Mouse (Mus musculus): ENCODE data around the gene Pitpnm1. TPM values are rescaled to one million over a fixed set of nuclear protein-coding genes. Genes with fewer than 3 reads are reported as not detected.

Pitpnm1 gene
- polyA plus RNA-seq, 1 experiment = 14.8 TPM

DNA sequence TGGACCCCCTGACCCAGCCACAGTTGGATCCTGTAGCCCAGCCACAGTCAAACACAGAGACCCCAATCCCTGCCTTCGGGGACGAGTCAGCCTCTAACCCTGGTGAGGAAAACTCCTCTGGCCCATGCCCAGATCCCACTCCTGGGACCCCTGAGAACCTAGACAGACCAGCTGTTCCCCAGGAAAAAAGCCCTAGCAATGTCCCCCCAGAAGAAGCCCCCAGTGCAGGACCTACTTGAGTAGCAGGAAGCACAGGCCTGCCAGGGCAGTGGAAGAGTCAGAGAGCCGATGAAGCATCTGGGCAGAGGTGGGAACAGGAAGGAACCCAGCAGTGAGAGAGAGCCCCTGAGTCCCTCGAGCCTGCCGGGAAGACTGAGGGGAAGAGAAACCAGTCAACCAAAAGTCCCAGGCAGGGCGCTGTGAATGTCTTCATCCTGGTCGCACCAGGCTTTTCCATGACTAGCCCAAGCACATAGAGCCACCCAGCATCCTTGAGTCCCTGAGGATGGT is 44.0 kb downstream of the Pitpnm1 start, which contains the start of gene Cabp4:
Gene Cabp4 (minus strand): TSS at position 275 of the 510 bp plus-strand sequence.
- H3K27ac ChIP-seq (replicated peaks; ENCODE audit: low read depth, low read length) = peak within 1 kb of the TSS; percentile 69

GRCm38 (mm10) chr19:4144550-4145498 is 45.0 kb downstream of the Pitpnm1 start:
- Histone ChIP-seq H3K4me3 (ENCODE audit: insufficient read depth, low read depth, low read length) (no peak overlapping the region), H3K27ac (replicated peaks; ENCODE audit: low read depth, low read length) (peak overlapping the region; percentile 69), H3K4me1 (ENCODE audit: control insufficient read depth, insufficient read depth, insufficient read length, low read length) (peaks cover 51% of the 10 kb centered on the region)

More for the DNA sequence above, 44.0 kb downstream of the Pitpnm1 start, which contains the start of gene Cabp4:
- H3K4me3 ChIP-seq (ENCODE audit: insufficient read depth, low read depth, low read length) = no peak within 1 kb of the TSS
- H3K4me1 ChIP-seq (ENCODE audit: control insufficient read depth, insufficient read depth, insufficient read length, low read length) = peaks cover 44% of the 10 kb centered on the region

GRCm38 (mm10) chr19:4145936-4146335 is 46.1 kb downstream of the Pitpnm1 start:
- Histone ChIP-seq H3K4me3 (ENCODE audit: insufficient read depth, low read depth, low read length) (no peak overlapping the region), H3K27ac (replicated peaks; ENCODE audit: low read depth, low read length) (peak overlapping the region; percentile 27; the same call in 1 of the 2 replicates), H3K4me1 (ENCODE audit: control insufficient read depth, insufficient read depth, insufficient read length, low read length) (peaks cover 54% of the 10 kb centered on the region)

- H3K27ac ChIP-seq (replicated peaks; ENCODE audit: low read depth, low read length) = peak overlapping the region; percentile 70
- H3K4me3 ChIP-seq (ENCODE audit: insufficient read depth, low read depth, low read length) = no peak overlapping the region
- H3K4me1 ChIP-seq (ENCODE audit: control insufficient read depth, insufficient read depth, insufficient read length, low read length) = peaks cover 54% of the 10 kb centered on the region
Observed at GRCm38 (mm10) chr19:4146366-4147021, 46.7 kb downstream of the Pitpnm1 start.

DNA sequence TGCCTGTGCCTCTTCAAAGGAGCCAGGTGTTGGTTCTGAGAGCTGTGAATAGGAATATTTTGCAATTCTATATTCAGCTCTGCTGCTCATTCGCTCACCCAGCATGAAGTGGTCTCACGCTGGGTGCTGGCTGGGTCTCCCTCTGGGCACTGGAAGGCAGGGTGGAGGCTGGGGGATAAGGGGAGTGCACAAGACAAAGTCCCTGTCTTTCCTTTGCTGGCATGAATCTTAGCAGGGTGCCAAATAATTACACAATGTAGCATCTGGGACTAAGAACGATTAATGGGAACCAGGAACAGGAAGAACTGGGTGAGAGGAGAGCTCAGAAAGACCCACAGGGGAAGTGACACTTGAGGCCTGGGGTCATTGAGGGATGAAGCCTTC is 47.2 kb downstream of the Pitpnm1 start:
- Histone ChIP-seq H3K4me1 (ENCODE audit: control insufficient read depth, insufficient read depth, insufficient read length, low read length) (peaks cover 54% of the 10 kb centered on the region), H3K27ac (replicated peaks; ENCODE audit: low read depth, low read length) (peak overlapping the region; percentile 76), H3K4me3 (ENCODE audit: insufficient read depth, low read depth, low read length) (no peak overlapping the region)

DNA sequence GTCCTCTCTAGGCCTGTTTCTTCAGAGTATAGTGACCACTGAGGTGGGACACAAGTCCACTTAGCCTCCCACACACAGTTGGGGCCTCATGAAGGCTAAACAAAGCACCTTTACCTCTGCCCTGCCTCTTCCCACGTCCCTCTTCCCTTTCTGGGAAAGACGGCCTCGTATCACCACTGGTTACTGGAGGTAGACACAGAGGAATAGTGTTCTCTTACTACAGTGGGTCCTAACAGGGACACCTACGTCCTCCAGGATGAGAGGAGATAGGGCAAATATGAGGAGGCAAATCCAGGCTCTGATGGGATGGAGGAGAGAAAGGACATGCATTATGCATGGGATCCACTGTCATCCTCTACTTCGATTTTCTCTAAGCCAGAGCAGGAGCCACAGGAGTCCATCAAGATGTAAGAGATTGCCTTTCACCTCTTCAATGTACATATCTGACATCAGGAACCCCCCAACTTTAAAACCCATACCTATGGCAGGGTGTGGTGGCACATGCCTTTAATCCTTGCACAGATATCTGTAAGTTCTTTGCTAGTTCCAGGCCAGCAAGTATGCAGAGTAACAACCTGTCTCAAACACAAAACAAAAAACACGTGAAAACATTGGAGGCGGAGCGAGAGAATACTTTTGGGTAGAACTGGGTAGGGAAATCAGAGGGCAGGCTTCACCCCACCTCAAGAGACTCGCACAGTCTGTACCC is 48.1 kb downstream of the Pitpnm1 start:
- Histone ChIP-seq H3K27ac (replicated peaks; ENCODE audit: low read depth, low read length) (peak overlapping the region; percentile 76), H3K4me3 (ENCODE audit: insufficient read depth, low read depth, low read length) (peak overlapping the region; percentile 32), H3K4me1 (ENCODE audit: control insufficient read depth, insufficient read depth, insufficient read length, low read length) (peaks cover 50% of the 10 kb centered on the region)

DNA sequence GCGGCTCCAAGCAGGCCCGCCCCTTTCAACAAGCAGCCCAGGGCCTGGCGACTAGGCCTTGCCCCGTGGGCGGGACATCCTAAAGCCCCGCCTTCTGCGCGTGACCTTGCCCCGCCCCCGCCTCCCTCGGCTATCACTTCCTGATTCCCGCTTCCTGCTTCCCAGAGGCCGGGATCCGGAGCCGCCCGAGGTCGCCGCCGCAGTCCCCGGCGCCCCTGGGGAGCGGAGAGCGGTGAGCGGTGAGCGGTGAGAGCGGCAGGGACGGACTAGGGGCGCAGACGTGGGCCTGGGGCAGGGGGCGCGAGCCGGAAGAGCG is 48.7 kb downstream of the Pitpnm1 start, which contains the start of gene Coro1b:
Gene Coro1b (plus strand): TSS at position 129 of the 316 bp plus-strand sequence.
- Histone ChIP-seq H3K27ac (replicated peaks; ENCODE audit: low read depth, low read length) (peak within 1 kb of the TSS; percentile 76), H3K4me1 (ENCODE audit: control insufficient read depth, insufficient read depth, insufficient read length, low read length) (peaks cover 51% of the 10 kb centered on the region), H3K4me3 (ENCODE audit: insufficient read depth, low read depth, low read length) (peak within 1 kb of the TSS; percentile 80)

GRCm38 (mm10) chr19:4148819-4149218 is 49.0 kb downstream of the Pitpnm1 start:
- peaks cover 47% of the 10 kb centered on the region for H3K4me1 ChIP-seq (ENCODE audit: control insufficient read depth, insufficient read depth, insufficient read length, low read length)
- peak overlapping the region; percentile 71 for H3K27ac ChIP-seq (replicated peaks; ENCODE audit: low read depth, low read length)
- peak overlapping the region; percentile 80 for H3K4me3 ChIP-seq (ENCODE audit: insufficient read depth, low read depth, low read length)

DNA sequence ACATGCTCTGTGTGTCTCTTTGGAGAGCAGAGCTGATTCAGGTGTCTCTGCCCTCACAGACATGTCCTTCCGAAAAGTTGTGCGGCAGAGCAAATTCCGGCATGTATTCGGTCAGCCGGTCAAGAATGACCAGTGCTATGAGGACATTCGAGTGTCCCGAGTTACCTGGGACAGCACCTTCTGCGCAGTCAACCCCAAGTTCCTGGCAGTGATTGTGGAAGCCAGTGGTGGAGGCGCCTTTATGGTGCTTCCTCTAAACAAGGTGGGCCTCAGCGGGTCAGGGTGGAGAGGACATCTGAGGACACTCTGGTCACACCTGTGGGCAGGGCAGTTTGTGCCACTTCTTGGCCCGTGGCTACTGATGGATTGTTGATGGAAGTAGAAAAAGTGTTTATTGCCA is 49.5 kb downstream of the Pitpnm1 start:
- peak overlapping the region; percentile 80 for H3K4me3 ChIP-seq (ENCODE audit: insufficient read depth, low read depth, low read length)
- peaks cover 42% of the 10 kb centered on the region for H3K4me1 ChIP-seq (ENCODE audit: control insufficient read depth, insufficient read depth, insufficient read length, low read length)
- H3K27ac ChIP-seq (replicated peaks; ENCODE audit: low read depth, low read length) = peak overlapping the region; percentile 71; the same call in 1 of the 2 replicates

- Histone ChIP-seq H3K4me3 (ENCODE audit: insufficient read depth, low read depth, low read length) (peak overlapping the region; percentile 80), H3K4me1 (ENCODE audit: control insufficient read depth, insufficient read depth, insufficient read length, low read length) (peaks cover 36% of the 10 kb centered on the region), H3K27ac (replicated peaks; ENCODE audit: low read depth, low read length) (no peak overlapping the region)
Observed at GRCm38 (mm10) chr19:4149764-4150461, 50.1 kb downstream of the Pitpnm1 start.

GRCm38 (mm10) chr19:4150567-4151487 is 51.0 kb downstream of the Pitpnm1 start:
- no peak overlapping the region for H3K4me3 ChIP-seq (ENCODE audit: insufficient read depth, low read depth, low read length)
- peaks cover 31% of the 10 kb centered on the region for H3K4me1 ChIP-seq (ENCODE audit: control insufficient read depth, insufficient read depth, insufficient read length, low read length)
- no peak overlapping the region for H3K27ac ChIP-seq (replicated peaks; ENCODE audit: low read depth, low read length)

DNA sequence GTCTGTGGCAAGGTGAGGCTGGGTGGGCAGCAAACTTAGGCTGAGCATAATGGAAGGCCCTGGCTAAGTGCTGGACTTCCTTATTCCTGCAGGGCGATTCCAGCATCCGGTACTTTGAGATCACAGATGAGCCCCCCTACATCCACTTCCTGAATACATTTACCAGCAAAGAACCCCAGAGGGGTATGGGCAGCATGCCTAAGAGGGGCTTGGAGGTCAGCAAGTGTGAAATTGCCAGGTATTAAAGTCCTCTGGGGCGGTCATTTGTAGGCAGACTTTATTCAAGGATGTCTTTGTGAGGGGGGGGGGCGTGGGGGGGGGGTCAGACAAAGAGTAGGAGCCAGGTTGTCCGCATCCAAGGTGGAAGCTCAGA is 51.7 kb downstream of the Pitpnm1 start:
- H3K4me1 ChIP-seq (ENCODE audit: control insufficient read depth, insufficient read depth, insufficient read length, low read length) = peaks cover 28% of the 10 kb centered on the region
- no peak overlapping the region for H3K27ac ChIP-seq (replicated peaks; ENCODE audit: low read depth, low read length)
- no peak overlapping the region for H3K4me3 ChIP-seq (ENCODE audit: insufficient read depth, low read depth, low read length)

GRCm38 (mm10) chr19:4151898-4152297 is 52.1 kb downstream of the Pitpnm1 start:
- Histone ChIP-seq H3K4me1 (ENCODE audit: control insufficient read depth, insufficient read depth, insufficient read length, low read length) (peaks cover 26% of the 10 kb centered on the region), H3K27ac (replicated peaks; ENCODE audit: low read depth, low read length) (no peak overlapping the region), H3K4me3 (ENCODE audit: insufficient read depth, low read depth, low read length) (no peak overlapping the region)
